Mouse (Mus musculus) C2C12 (cell line): ENCODE measurements around the gene Dnajc12. TPM values are rescaled to one million over a fixed set of nuclear protein-coding genes. Genes with fewer than 3 reads are reported as not detected.

Source experiments
- H3K27me3 ChIP-seq: one replicate; pipeline ENCODE4 v1.6.1; 2011; ENCODE audit not compliant: control insufficient read depth, insufficient read depth, insufficient read length
- H3K36me3 ChIP-seq: one replicate; pipeline ENCODE4 v1.6.1; 2011; ENCODE audit not compliant: control insufficient read depth, insufficient read depth
- H3K4me3 ChIP-seq: one replicate; pipeline ENCODE4 v1.5.1; 2011; ENCODE audit warnings: mild to moderate bottlenecking, control low read depth; ENCODE audit not compliant: poor library complexity, insufficient read depth, severe bottlenecking
- H3K79me2 ChIP-seq: one replicate; pipeline ENCODE4 v1.6.1; 2011; ENCODE audit not compliant: control insufficient read depth, insufficient read depth
- H3K79me3 ChIP-seq: one replicate; pipeline ENCODE4 v1.6.1; 2011; ENCODE audit warnings: low read depth, control low read depth
- H3ac ChIP-seq: one replicate; pipeline ENCODE3; 2011; ENCODE audit warnings: low read depth; ENCODE audit not compliant: control insufficient read depth, insufficient read length
- CEBPB ChIP-seq: IDR thresholded peaks from one replicate; pipeline ENCODE4 v1.6.1; 2011; ENCODE audit warnings: low read depth, mild to moderate bottlenecking, control low read depth, moderate library complexity
- CTCF ChIP-seq: IDR thresholded peaks from one replicate; pipeline ENCODE4 v1.5.1; 2011; ENCODE audit not compliant: control insufficient read depth, insufficient read depth, insufficient read length
- FOSL1 ChIP-seq: IDR thresholded peaks from one replicate; pipeline ENCODE4 v1.8.0; 2011; ENCODE audit warnings: mild to moderate bottlenecking, low read length; ENCODE audit not compliant: poor library complexity, insufficient read depth, severe bottlenecking
- MAX ChIP-seq: IDR thresholded peaks from one replicate; pipeline ENCODE4 v1.6.1; 2011; ENCODE audit warnings: mild to moderate bottlenecking, control low read depth
- MYOD1 ChIP-seq: IDR thresholded peaks from one replicate; pipeline ENCODE4 v1.6.1; 2011; ENCODE audit warnings: low read depth; ENCODE audit not compliant: control insufficient read depth, insufficient read length
- MYOG ChIP-seq: IDR thresholded peaks from one replicate; pipeline ENCODE4 v1.6.1; 2011; ENCODE audit not compliant: control insufficient read depth, insufficient read length; ENCODE audit errors: extremely low read depth
- USF1 ChIP-seq: IDR thresholded peaks from one replicate; pipeline ENCODE4 v1.6.1; 2011; ENCODE audit warnings: low read depth, mild to moderate bottlenecking, control low read depth, moderate library complexity
- long read RNA-seq, 2 experiments: library from polyadenylated mRNA; unstranded; transcript quantifications; one replicate each; pipeline ENCODE4 v2.0.0; 2019 to 2020
- polyA plus RNA-seq: library from polyadenylated mRNA; unstranded; fragments of >200 nt; fragmentation: generic; extraction: Trizol; gene quantifications from one replicate; pipeline ENCODE4 v1.2.1, GENCODE M21; 2012; ENCODE audit warnings: missing spikeins

The Dnajc12 gene
- 2.8 TPM for polyA plus RNA-seq
- long read RNA-seq, experiment 1, partial matches to known transcripts: 0 of 3 reads
- long read RNA-seq, experiment 1, other reads (novel, unspliced or antisense): 0 of 3 reads
- long read RNA-seq, experiment 2, partial matches to known transcripts: 0 of 3 reads
- long read RNA-seq, experiment 2, other reads (novel, unspliced or antisense): 0 of 3 reads

- H3K4me3 ChIP-seq: peak within 1 kb of the TSS; percentile 33
- TF ChIP-seq MAX (no peak), CTCF (peak; percentile 39), MYOD1 (peak; percentile 5), FOSL1 (no peak), USF1 (no peak), MYOG (no peak), CEBPB (no peak)
- H3K79me3 ChIP-seq: no peaks in the 10 kb centered on the region
- H3K27me3 ChIP-seq: no peaks in the 10 kb centered on the region
- no peaks in the 10 kb centered on the region for H3K36me3 ChIP-seq
- peak within 1 kb of the TSS; percentile 18 for H3ac ChIP-seq
- H3K79me2 ChIP-seq: no peaks in the 10 kb centered on the region
Measured at GRCm38 (mm10) chr10:63382372-63383279, at the start of gene Dnajc12. TSS of gene Dnajc12 (plus strand) at chr10:63382443.

- Histone ChIP-seq H3K36me3 (peaks cover 42% of the 10 kb centered on the region), H3ac (no peak overlapping the region), H3K27me3 (no peaks in the 10 kb centered on the region), H3K79me2 (peaks cover 56% of the 10 kb centered on the region), H3K79me3 (peaks cover 37% of the 10 kb centered on the region), H3K4me3 (no peak overlapping the region)
- TF ChIP-seq CTCF (no peak), USF1 (no peak), FOSL1 (no peak), MYOD1 (no peak), CEBPB (no peak), MAX (no peak), MYOG (no peak)
Measured at GRCm38 (mm10) chr10:63336901-63337300, 45.3 kb upstream of the Dnajc12 start.

GRCm38 (mm10) chr10:63337326-63337725, 44.9 kb upstream of the Dnajc12 start:
- peaks cover 56% of the 10 kb centered on the region for H3K79me2 ChIP-seq
- peaks cover 36% of the 10 kb centered on the region for H3K79me3 ChIP-seq
- peak overlapping the region; percentile 26 for H3ac ChIP-seq
- TF ChIP-seq MYOD1: no peak
- TF ChIP-seq FOSL1: no peak
- no peak for TF ChIP-seq CEBPB
- no peak for TF ChIP-seq MYOG
- no peak for TF ChIP-seq CTCF
- H3K36me3 ChIP-seq: peaks cover 40% of the 10 kb centered on the region
- no peaks in the 10 kb centered on the region for H3K27me3 ChIP-seq
- peak overlapping the region; percentile 57 for H3K4me3 ChIP-seq

- Histone ChIP-seq H3K79me3 (peaks cover 35% of the 10 kb centered on the region), H3ac (peak overlapping the region; percentile 97), H3K36me3 (peaks cover 31% of the 10 kb centered on the region), H3K27me3 (no peaks in the 10 kb centered on the region), H3K79me2 (peaks cover 52% of the 10 kb centered on the region), H3K4me3 (peak overlapping the region; percentile 57)
- TF ChIP-seq USF1: no peak
- no peak for TF ChIP-seq MYOD1
- no peak for TF ChIP-seq MYOG
- TF ChIP-seq CEBPB: no peak
- TF ChIP-seq FOSL1: no peak
- TF ChIP-seq MAX: no peak
- no peak for TF ChIP-seq CTCF
Measured at GRCm38 (mm10) chr10:63337951-63338836, 44.0 kb upstream of the Dnajc12 start.

GRCm38 (mm10) chr10:63338914-63339643, 43.2 kb upstream of the Dnajc12 start:
- Histone ChIP-seq H3ac (peak overlapping the region; percentile 97), H3K27me3 (no peaks in the 10 kb centered on the region)

More at GRCm38 (mm10) chr10:63338914-63339643, 43.2 kb upstream of the Dnajc12 start:
- Histone ChIP-seq H3K79me3 (peaks cover 33% of the 10 kb centered on the region), H3K4me3 (peak overlapping the region; percentile 57), H3K36me3 (peaks cover 23% of the 10 kb centered on the region), H3K79me2 (peaks cover 43% of the 10 kb centered on the region)
- TF ChIP-seq MAX: peak; percentile 42
- no peak for TF ChIP-seq MYOG
- TF ChIP-seq FOSL1: no peak
- TF ChIP-seq CEBPB: no peak
- TF ChIP-seq CTCF: peak; percentile 2
- TF ChIP-seq USF1: peak; percentile 75
